Mouse (Mus musculus) erythroid progenitor cell, adult 5-6 weeks (primary cell): ENCODE measurements around the gene Nop2. TPM values are rescaled to one million over a fixed set of nuclear protein-coding genes. Genes with fewer than 3 reads are reported as not detected.

Experiments used
- ATAC-seq: replicated peaks from 2 replicates; pipeline ENCODE4 v1.8.0; 2016; ENCODE audit warnings: moderate number of reproducible peaks, mild to moderate bottlenecking, moderate TSS enrichment, inconsistent platforms; ENCODE audit not compliant: poor library complexity, low FRiP score, severe bottlenecking
- total RNA-seq, 2 experiments: library from RNA; stranded (forward) in 1 of 2; stranded (reverse) in 1 of 2; fragments of 150-400 nt in 1 of 2; fragments of 186-747, 209-891 nt in 1 of 2; gene quantifications; 2 replicates each; pipeline versions ENCODE4 v1.2.3 to v1.2.4; 2015 to 2017; ENCODE audit warnings: low replicate concordance in 2 of 2

The Nop2 gene
- total RNA-seq (2015; ENCODE audit: low replicate concordance) (6.7 and 17.3 TPM in 2 replicates), total RNA-seq (2017; ENCODE audit: low replicate concordance) (5.7 and 8.9 TPM in 2 replicates)

GRCm38 (mm10) chr6:125131302-125132156 is at the start of gene Nop2:
TSS of gene Nop2 (plus strand) at chr6:125131909.
- peak; percentile 93 for ATAC-seq

GRCm38 (mm10) chr6:125082801-125083386 is 48.8 kb upstream of the Nop2 start:
- ATAC-seq: no peak

- ATAC-seq: peak; percentile 63
These were observed 47.3 kb upstream of the Nop2 start for GRCm38 (mm10) chr6:125084424-125084823.

GRCm38 (mm10) chr6:125087937-125088336 is 43.8 kb upstream of the Nop2 start:
- ATAC-seq: no peak

GRCm38 (mm10) chr6:125088561-125089321 is 43.0 kb upstream of the Nop2 start:
- ATAC-seq: peak; percentile 71

GRCm38 (mm10) chr6:125089521-125090321 is 42.0 kb upstream of the Nop2 start:
- peak; percentile 74 for ATAC-seq

GRCm38 (mm10) chr6:125090341-125091085 is 41.2 kb upstream of the Nop2 start:
- no peak for ATAC-seq

- ATAC-seq: no peak
These were observed 39.3 kb upstream of the Nop2 start for GRCm38 (mm10) chr6:125092372-125092771.

- no peak for ATAC-seq
These were observed 36.9 kb upstream of the Nop2 start for GRCm38 (mm10) chr6:125094843-125095242.

- ATAC-seq: peak; percentile 75
These were observed 36.1 kb upstream of the Nop2 start, which contains the start of gene Chd4 for GRCm38 (mm10) chr6:125095391-125096278. TSS of gene Chd4 (plus strand) at chr6:125095981.

GRCm38 (mm10) chr6:125096279-125096596 is 35.5 kb upstream of the Nop2 start:
- ATAC-seq: no peak

- ATAC-seq: no peak
These were observed 34.9 kb upstream of the Nop2 start for GRCm38 (mm10) chr6:125096597-125097345.

- 0 out of 2 replicates have a peak, but pooled peaks have one; percentile 11 for ATAC-seq
These were observed 34.4 kb upstream of the Nop2 start for GRCm38 (mm10) chr6:125097346-125097689.

- ATAC-seq: no peak
These were observed 33.8 kb upstream of the Nop2 start for GRCm38 (mm10) chr6:125097951-125098350.

- no peak for ATAC-seq
These were observed 33.2 kb upstream of the Nop2 start for GRCm38 (mm10) chr6:125098513-125098912.

GRCm38 (mm10) chr6:125099421-125099971 is 32.2 kb upstream of the Nop2 start:
- no peak for ATAC-seq

GRCm38 (mm10) chr6:125101444-125101843 is 30.3 kb upstream of the Nop2 start:
- ATAC-seq: no peak
